Mouse (Mus musculus) retina, postnatal 7 days (tissue): Measurements from ENCODE around the gene Gm525.
"Not testable (repeated sequence)": the region's sequence is repeated elsewhere in the genome, so short reads cannot be mapped to it uniquely, and the experiment has no call there.

Experiments
- DNase-seq: peaks from one replicate; pipeline ENCODE4 v3.0.0-alpha.2; 2012; ENCODE audit warnings: low read depth, low spot score

Gene Gm525

GRCm38 (mm10) chr11:89095306-89095705 lies 21.7 kb downstream of the Gm525 start:
- no peak for DNase-seq

GRCm38 (mm10) chr11:89097292-89097691 lies 23.7 kb downstream of the Gm525 start:
- not testable (repeated sequence) for DNase-seq

- no peak for DNase-seq
Measured at GRCm38 (mm10) chr11:89098083-89098835, 24.6 kb downstream of the Gm525 start.

GRCm38 (mm10) chr11:89098930-89099329 lies 25.3 kb downstream of the Gm525 start:
- DNase-seq = no peak

GRCm38 (mm10) chr11:89100403-89100802 lies 26.8 kb downstream of the Gm525 start:
- DNase-seq = peak; percentile 45

- no peak for DNase-seq
Measured at GRCm38 (mm10) chr11:89100826-89101321, 27.2 kb downstream of the Gm525 start.

- no peak for DNase-seq
Measured at GRCm38 (mm10) chr11:89103166-89103565, 29.5 kb downstream of the Gm525 start.

GRCm38 (mm10) chr11:89105211-89105610 lies 31.6 kb downstream of the Gm525 start:
- DNase-seq = no peak

GRCm38 (mm10) chr11:89105823-89106222 lies 32.2 kb downstream of the Gm525 start:
- DNase-seq = no peak

- DNase-seq = no peak
Measured at GRCm38 (mm10) chr11:89107180-89107807, 33.7 kb downstream of the Gm525 start.

- DNase-seq = no peak
Measured at GRCm38 (mm10) chr11:89124411-89124810, 50.8 kb downstream of the Gm525 start.

- no peak for DNase-seq
Measured at GRCm38 (mm10) chr11:89130856-89131255, 57.2 kb downstream of the Gm525 start.

- no peak for DNase-seq
Measured at GRCm38 (mm10) chr11:89132406-89132805, 58.8 kb downstream of the Gm525 start.

- no peak for DNase-seq
Measured at GRCm38 (mm10) chr11:89134211-89134610, 60.6 kb downstream of the Gm525 start.

GRCm38 (mm10) chr11:89137915-89138314 lies 64.3 kb downstream of the Gm525 start:
- no peak for DNase-seq
